Mouse (Mus musculus): Measurements from ENCODE around the gene Gpr26. TPM values are rescaled to one million over a fixed set of nuclear protein-coding genes. Genes with fewer than 3 reads are reported as not detected.

The Gpr26 gene
- total and polyA plus RNA-seq, 3 experiments, result not detected

Other genes with a start within 250 kb of the Gpr26 start
- not detected in 2 replicates for gene Cpxm2, start 188.3 kb downstream of the Gpr26 start, total RNA-seq (2012; rRNA removed)
- gene Cpxm2, start 188.3 kb downstream of the Gpr26 start, total RNA-seq (2014; rRNA removed), result not detected in 2 replicates
- not detected in 2 replicates for gene Cpxm2, start 188.3 kb downstream of the Gpr26 start, polyA plus RNA-seq (2012; ENCODE audit: insufficient read length, low read depth)

Measured in CH12.LX (cell line).